Mouse (Mus musculus): ENCODE measurements around the gene Prr5l. TPM values are rescaled to one million over a fixed set of nuclear protein-coding genes. Genes with fewer than 3 reads are reported as not detected.

Prr5l gene
- total RNA-seq, 2 experiments from 2014 or later = 2.6 to 4.6 TPM

DNA sequence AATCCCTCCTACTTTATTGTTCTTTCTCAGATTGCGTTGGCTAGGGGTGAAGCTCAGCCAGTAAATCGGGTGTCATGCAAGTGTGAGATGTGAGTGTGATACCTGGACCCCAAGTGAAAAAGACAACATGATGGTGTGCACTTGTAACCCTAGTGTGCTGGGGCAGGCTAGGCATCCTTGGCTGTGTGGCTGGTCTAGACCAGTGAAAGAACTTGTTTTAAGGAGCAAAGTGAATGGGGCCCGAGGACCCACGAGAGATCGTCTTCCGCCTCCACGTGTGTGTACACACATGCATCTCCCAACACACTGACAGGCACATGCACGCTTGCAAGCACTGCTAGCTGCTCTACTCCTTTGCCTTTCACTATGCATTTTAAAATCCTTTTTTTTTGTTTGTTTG, 6.1 kb upstream of the Prr5l start:
- intact Hi-C loops (cut with DNase I) = no loop called here
- DNase-seq (ENCODE audit: low spot score in 2 of 2) = no peak

DNA sequence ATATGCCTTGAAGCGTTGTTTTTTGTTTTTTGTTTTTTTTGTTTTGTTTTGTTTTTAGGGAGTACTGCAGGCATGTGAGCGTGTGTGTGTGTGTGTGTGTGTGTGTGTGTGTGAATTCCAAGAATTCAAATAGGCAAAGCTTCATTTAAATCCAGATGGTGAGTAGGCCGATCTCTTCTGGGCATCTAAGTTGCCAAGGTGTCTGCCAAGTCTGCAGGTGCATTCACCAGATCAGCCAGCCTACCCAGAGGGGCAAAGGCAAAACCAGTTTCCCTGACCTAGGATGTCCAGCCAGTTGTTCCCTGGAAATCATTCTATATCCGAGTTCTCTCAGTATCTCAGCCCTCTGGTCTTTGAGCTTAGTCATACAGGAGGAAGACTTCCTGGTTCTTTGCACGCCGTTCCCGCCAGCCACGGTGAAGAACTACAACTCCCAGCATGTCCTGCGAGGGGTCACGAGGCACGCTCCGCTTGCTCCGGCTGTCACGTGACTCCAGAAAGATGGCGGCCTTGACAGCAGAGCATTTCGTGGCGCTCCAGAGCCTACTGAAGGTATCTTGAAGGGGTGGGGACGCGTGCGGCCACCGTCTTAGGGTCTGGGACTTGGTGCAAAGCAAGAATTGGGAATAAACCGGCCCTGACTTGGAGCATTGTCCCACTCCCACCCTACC, 3.1 kb upstream of the Prr5l start, which contains the start of gene Commd9:
Commd9 (plus strand) TSS at position 480 of the 671 bp plus-strand sequence.
- DNase-seq (ENCODE audit: low spot score in 2 of 2) = peak; percentile 95
- intact Hi-C loops (cut with DNase I) = no loop called here

DNA sequence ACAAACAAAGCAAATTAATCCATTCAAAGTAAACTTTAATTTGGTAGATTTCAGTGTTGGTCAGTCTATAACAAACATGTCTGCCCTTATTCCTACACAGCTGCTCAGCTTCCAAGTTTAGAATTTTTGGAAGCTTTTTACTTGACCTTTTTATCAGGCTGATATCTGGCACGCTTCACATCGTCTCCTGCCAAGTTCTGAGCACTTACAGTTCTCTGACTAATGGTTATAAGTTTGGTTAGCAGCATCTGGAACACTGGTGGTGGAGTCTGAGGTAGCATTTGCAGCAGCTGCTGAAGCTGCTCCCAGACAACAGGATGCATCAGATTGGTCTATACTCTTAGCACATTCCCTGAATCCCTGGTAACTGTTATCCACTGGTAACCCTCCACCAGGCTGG, 1.5 kb upstream of the Prr5l start:
- intact Hi-C loops (cut with DNase I) = no loop called here
- DNase-seq (ENCODE audit: low spot score in 2 of 2) = no peak

DNA sequence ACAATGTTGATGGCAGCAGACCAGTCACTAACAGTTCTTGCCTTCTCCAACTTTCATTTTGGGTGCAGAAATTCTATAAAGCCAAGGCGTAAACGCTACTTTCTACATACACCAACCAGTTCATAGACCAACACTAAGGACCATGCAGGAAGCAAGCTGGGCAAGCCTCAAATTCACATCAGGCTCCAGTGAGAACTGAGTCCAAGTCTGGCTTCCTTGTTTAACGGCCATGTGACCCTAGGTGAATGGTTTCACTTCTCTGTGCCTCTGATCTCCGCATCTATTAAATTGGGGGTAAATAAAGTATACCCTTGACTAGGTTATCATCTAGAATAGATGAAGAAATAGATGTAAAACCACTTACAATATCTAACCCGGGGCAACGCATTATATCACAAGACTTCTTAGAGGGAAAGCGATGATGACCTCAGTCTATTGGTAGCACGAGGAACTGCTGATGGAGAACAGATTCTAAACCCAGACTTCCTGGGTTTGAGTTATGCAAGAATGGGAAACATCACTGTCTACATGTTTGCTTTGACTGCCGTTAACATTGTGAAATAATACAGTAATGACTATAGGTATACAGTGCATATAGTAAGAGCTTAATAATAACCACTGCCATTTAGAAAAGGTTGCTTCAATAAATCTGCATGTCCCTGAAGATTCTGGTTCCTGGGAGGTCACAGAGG, 1.2 kb downstream of the Prr5l start:
- intact Hi-C loops (cut with DNase I) = no loop called here
- DNase-seq (ENCODE audit: low spot score in 2 of 2) = no peak

DNA sequence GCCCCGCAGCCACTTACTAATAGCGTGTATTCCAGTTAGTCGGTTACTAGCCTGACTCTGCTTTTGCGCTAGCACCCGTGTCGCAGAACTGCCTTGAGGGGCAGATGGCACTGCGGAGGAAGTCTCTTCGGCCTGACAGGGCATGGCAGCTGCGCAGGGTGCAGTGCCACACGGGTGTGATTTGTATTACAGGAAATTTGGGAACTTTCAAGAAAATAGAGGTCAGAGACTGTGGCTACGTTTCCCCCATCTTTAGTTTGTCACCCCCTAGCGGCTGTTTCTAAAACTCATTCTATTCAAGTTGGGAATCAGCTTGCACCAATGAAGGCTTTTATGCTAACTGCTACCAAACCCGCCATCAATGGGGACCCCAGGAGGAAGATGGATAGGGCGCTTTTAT, 11.6 kb downstream of the Prr5l start:
- peak in 1 of 2 experiments; percentile 42 for DNase-seq (ENCODE audit: low spot score in 2 of 2)
- intact Hi-C loops (cut with DNase I) = loop anchor here (2.0 kb wide), 1 partner anchor 164 kb away; no protein-coding TSS in a partner anchor

DNA sequence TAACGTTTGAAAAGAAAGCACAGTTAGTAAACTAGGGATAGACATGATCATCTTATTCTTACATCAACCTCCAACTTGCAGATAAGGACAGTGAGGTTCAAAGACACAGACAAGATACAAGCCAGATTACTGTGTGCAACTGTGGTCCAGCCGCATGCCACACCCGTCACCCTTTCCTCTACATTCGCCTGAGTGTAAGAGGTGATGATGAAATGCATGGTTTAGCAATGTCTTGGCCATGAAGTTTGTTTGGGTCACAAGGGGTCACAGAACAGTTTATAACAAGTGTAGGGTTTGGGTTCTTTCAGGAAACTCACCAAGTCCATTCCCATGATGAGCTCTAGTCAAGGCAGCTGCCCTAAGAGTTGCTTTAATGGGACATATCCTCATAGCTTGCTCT, 14.1 kb downstream of the Prr5l start:
- DNase-seq (ENCODE audit: low spot score in 2 of 2) = no peak
- intact Hi-C loops (cut with DNase I) = loop anchor here (5.0 kb wide), 1 partner anchor 71 kb away; no protein-coding TSS in a partner anchor

DNA sequence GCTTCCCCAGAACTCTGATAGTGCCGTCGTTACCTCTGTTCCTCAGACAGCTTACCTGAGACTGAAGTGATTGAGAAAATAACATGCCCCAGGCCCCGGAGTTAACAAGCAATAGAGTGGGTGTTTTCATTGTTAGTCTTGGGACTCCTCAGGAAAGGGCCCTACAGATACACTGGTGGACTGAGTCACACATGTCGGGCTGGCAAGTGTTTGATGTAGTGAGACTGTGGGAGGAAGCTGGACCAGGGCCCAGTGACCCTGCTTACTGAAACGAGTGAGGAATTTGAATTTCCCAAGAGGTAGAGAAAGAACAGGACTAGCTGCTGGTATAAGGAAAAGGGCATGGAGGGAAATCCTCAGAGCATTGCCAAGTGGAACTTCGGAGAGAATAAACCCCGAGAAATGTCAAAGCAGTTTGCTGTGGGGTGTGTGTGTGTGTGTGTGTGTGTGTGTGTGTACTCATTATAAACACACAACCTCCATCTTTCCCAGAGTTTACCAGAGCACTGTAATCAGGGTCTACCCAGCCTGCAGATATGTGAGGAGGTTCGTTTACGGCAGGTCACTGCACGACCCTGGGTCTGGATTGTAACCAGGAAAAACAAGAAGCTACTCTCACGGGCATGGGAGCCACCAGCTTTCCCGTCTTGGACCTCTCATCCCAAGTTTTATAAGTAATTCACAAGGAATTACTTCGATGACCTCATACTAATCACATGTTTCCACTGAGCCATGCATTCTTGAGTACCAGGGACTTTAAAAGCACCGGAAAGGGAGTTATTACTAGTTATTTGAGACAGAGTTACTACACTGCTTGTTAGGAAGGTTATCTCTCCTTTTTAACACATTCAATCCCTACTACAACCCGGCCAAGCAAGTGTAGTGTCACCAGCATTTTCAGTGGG, 20.4 kb downstream of the Prr5l start:
- DNase-seq (ENCODE audit: low spot score in 2 of 2) = peak; percentile 25 to 46
- intact Hi-C loops (cut with DNase I) = no loop called here

DNA sequence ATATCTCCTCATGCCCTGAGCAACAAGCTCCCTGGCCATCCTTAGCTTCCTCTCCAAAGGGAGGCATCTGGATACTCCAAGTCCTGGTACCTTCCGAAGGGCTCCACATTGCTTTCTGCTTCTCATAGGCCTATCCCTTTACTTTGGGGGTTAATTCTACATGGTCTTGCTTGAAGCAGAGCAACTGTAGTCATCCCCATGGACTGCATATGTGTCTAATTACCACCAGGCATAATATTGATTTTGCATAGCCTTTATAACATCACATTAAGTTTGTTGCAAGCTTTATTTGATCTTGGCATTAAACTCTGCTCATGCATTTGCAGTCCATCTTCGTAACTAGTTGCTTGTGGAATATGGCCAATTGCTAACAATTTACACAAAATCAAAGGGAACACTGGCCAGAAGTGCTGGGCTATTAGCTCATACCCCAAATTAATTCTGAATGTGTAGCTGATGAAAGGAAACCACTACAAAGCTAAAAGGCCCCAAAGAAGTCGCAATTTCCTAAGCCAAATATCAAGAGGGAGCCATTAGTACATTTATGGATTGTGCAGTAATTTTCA, 21.8 kb downstream of the Prr5l start:
- DNase-seq (ENCODE audit: low spot score in 2 of 2) = no peak
- intact Hi-C loops (cut with DNase I) = no loop called here

DNA sequence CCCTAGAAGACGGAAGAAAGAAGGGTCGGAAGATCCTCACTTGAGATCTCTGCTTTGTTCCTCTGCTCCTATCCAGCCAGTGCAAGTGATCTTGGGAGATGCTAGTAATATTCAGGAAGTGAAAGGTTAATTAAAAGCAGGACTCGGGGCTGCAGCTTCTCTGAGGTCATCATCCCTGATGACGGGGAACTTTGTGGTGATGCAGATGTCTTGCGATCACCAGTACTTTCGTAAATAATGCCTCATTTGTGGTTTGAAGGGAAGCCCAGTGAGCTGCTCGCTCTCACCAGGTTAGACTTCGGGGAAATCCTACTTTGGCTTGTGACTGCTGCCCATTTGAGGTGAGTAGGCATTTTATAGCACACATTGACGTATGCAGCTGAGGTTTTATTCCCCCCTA, 26.7 kb downstream of the Prr5l start:
- DNase-seq (ENCODE audit: low spot score in 2 of 2) = no peak
- intact Hi-C loops (cut with DNase I) = no loop called here

DNA sequence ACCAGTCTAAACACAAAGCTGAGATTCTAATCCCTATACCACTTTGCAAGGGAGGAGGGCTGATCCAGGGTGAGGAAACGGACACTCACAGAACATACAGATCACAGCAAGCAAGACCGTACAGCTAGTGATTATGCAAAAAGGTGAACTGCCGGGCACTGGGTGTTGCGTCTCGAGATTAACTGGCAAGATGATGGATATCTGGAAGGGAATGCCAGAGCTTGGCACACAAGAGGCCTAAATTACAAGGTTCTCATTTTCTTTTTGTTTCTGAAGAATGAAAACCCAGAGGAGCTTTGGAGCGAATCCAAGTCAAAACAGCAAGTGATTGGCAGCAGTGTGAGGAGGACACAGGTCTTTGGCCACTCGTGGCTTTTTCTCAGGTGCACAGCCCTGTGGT, 28.0 kb downstream of the Prr5l start:
- DNase-seq (ENCODE audit: low spot score in 2 of 2) = no peak
- intact Hi-C loops (cut with DNase I) = no loop called here

DNA sequence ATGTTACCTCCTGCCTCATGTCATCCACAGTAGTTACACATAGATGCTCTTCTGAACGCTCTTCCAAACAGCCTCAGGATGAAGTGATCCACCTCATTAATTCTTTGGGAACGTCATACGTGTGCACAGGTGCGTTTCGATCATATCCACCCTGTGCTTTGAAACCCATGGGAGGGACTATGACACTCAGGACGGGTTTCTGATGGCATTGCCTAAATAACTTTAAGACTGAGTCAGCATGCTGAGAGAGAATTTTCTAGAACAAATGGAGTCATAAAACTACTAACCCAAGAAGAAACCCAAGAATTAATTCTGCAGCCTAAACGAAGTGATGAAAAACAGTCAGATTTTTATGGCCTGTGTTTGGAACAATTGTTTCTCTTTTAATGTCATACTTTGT, 40.1 kb downstream of the Prr5l start:
- DNase-seq (ENCODE audit: low spot score in 2 of 2) = no peak
- intact Hi-C loops (cut with DNase I) = no loop called here

DNA sequence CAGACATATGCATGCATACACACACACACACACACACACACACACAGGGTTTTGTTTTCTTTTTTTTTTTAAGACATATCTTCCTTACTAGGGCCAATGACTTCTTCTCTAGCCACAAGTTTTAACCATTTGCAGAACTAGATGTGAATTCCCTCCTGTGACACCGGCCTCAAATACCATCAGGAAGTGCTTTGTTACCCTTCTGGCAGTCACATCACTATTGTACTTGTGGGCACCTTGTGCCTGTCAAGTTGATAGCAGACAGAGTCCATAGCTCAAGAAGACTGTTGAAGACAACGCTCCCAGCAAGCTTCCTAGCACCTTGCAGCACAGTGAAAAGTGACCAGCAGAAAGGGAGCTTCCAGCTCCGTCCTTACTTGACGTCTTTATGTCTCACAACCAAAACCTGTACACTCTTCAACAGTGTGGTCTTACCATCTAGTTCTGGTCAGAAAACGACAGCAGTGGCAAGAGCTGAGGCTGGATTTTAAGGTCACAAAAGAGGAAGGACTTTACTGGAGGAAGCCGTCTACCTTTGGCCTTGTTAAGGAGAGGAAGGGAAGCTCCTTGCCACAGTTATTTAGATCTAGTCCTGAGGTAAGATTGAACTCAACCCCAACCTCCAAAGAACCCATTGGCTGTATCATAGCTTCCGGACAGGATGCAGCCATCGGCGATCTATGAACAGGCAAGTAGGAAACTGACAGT, 47.9 kb downstream of the Prr5l start:
- intact Hi-C loops (cut with DNase I) = no loop called here
- DNase-seq (ENCODE audit: low spot score in 2 of 2) = no peak

DNA sequence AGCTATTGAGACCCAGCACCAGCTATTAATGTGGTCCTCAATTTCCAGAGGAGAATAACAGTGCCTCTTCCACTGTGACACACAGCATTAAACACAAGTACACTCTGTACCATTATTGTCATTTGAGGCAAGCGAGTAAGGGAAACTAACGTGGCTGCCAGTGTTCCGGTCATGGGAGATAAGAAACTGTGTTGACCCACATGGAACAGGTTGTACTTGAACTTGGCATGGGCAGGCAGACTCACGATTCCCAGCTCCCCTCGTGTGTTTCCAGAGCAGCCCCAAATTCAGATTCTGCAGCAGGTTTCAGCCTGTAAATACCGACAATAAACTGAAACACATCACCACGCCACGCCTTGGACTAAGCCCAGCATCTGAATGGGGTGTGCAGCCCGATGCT, 50.5 kb downstream of the Prr5l start:
- intact Hi-C loops (cut with DNase I) = no loop called here
- no peak for DNase-seq (ENCODE audit: low spot score in 2 of 2)

DNA sequence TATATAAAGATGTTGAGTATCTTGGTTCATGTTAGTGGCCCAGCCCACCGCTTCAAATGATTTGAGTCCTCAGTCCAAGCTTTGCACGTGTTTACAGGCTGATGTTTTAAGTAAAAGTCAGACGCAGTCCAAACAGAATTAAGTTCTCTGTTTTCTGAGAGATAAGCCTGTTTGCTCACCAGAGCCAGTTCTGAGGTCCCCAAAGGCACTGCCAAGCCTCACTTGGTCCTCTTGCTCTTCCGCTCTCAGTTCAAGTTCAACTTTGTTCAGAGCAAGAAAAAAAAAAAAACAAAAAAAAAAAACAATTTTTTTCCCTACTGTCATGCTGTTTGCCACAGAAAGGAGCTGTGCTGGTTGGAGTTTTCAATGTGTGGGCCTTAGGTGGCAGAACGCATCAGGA, 51.0 kb downstream of the Prr5l start:
- intact Hi-C loops (cut with DNase I) = no loop called here
- DNase-seq (ENCODE audit: low spot score in 2 of 2) = no peak

DNA sequence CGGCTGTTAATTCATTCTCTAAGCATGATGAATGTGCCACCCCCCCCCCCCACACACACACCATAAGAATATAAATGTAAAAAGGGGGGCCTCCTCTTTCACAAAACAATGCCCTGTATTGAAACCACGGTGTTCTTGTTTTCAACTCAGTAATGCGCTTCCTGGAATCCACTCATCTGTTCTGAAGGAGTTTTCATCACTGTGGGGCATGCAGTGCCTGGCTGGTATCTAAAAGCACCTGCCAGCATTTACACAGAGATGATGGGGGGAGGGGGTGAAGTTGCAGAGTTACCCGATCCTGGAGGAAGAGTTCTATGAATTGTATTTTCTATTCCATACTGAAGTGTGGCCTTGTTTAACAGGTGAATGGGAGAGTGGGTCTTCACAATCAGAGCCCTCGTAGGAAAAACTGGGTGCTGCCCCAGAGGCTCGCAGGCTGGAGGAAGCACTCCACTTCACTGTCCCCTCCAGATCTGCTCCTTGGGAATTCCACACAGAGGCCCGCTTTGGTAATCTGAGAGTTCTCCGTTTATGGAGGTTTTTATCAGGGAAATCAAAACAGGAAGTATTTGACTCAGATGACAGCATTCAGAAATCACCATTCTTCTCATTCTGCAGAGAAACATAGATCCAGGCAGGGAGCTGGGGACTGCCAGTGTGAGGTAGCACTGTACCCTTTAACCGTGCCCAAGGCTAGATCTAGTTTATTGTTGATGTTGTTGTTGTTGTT, 52.5 kb downstream of the Prr5l start:
- intact Hi-C loops (cut with DNase I) = no loop called here

DNA sequence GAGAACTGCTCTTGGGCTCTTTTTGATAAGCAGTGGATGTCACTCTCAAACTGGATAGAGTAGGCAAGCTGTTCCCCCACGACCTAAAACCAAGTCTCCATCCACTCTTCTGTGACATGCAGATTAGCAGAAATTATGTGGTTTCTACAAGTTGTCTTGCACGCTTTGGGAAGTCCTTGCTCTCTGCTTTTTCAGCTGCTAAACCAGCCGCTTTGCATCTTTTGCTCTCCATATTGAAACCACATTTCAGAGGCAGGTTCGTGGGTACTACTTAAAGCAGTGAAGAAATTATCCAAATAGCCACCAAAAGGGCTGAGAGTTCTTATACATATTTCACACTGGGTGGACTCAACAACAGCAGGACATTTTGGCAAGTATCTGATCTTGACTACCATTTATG, 53.8 kb downstream of the Prr5l start:
- DNase-seq (ENCODE audit: low spot score in 2 of 2) = no peak
- intact Hi-C loops (cut with DNase I) = loop anchor here (5.0 kb wide), 1 partner anchor 122 kb away; no protein-coding TSS in a partner anchor

More for the DNA sequence above, 52.5 kb downstream of the Prr5l start:
- no peak for DNase-seq (ENCODE audit: low spot score in 2 of 2)

DNA sequence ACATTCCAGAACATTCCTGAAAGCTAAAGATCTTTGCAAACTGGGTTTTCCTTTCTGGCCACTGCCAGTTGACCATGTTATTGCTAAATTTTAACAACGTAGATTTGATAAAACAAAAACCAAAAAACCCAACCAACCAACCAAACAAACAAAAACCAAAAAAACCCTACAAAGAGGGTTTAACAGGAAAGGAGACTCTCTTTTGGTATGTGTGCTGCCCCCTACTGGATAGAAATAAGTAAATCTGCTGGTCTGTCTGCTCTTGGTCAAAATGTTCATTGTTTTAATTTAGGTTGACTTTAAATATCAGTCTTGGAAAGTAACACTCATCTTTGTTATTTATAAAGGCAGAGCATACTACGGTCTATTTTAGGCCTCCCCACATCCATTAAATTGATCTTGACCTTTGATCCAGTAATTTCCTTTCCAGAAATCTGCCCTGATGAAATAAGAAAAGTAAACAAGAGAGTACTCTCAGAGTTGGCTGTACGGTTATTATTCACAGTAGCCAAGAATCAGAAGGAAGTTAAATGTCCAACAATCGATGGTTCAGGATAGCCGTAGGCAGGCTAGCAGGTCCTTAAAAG, 54.7 kb downstream of the Prr5l start:
- intact Hi-C loops (cut with DNase I) = loop anchor here (5.0 kb wide), 1 partner anchor 121 kb away; no protein-coding TSS in a partner anchor
- no peak for DNase-seq (ENCODE audit: low spot score in 2 of 2)

DNA sequence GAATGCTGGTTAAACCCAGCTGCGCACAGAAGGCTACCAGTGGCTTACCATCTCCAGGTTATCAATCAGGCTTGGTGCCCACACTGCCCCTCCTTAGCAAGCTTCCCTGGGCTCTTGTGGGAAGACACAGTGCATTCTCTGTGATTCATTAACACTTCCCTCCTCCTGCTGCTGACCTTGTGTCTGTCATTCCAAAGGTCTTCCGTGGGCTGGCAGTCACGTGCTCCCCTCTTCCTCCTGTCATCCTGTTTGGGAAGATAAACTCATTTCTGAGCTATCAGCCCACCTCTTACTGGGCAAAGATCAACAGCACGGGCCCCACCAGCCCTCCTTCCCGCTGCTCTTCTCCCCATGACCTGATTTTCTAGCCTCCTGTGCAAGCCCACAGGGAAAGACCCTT, 55.2 kb downstream of the Prr5l start:
- intact Hi-C loops (cut with DNase I) = loop anchor here (5.0 kb wide), 1 partner anchor 120 kb away; no protein-coding TSS in a partner anchor
- no peak for DNase-seq (ENCODE audit: low spot score in 2 of 2)
